Mouse (Mus musculus) embryo, embryonic 11 days (tissue): ENCODE data around the gene Ugt1a1.
A peak's percentile ranks its signal among the peaks of the same experiment; 100 is the strongest.

Experiments
- DNase-seq: peaks from one replicate; pipeline ENCODE4 v3.0.0-alpha.2; 2015

Ugt1a1 gene

DNA sequence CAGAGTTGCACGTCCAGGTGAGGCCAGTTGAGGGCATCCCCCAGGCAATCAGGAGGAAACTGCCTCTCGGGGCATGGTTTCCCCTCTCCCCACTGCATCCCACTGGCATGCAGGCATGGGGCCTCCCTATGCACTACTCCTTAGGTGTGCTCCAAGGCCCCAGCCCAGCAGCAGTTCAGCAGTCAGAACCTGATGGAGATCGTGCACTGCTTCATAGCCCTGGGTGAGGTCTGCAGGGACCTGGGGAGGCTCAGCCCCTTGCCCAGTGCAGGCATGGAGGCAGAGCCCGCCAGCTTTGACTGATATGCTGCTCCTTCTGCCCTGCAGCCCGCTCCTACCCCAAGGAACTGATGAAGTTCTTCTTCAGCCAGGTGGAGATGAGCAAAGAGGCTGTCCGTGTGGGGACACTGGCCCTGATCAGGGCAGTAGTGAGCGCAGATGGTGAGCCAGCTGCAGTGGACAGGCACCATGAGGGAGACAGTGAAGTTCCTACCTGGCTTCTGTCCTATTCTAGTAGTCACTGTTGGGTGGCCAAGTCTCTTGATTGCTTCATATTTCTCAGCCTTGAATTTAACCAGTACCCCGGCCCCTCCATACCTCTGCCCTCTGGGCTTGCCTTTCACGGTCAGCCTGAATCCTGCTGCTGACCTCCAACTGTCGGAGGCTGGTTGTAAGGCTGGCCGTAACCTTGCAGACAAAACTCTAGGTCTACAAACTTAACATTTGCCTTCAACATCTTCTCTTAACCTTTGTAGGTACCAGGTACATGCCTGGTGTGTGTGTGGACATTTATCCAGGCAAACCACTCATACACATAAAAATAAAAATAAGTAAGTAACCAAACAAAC, 23.5 kb downstream of the Ugt1a1 start:
- DNase-seq = no peak

DNA sequence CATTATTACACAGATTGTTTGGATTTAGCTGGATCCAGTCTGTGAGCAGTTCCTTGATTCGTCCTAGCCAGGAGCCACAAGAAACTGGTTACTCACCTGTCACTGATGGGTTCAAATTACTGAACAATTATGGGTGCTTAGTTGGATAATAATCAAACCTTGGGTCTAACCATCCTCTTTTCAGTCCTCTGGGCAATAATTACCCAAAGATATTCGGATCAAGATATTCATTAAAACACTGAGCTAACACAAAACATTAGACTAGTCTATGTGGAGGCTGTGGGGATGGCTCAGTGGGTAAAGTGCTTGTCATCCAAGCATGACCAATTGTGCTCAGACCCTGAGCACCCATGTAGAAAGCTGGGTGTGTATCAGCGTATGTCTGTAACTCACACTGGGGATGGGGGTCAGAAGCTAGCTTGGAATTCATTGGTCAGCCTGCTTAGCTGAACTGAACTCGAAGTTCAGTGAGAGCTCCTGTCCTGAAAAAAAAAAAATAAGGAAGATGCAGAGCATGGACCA, 24.2 kb downstream of the Ugt1a1 start:
- DNase-seq = no peak

DNA sequence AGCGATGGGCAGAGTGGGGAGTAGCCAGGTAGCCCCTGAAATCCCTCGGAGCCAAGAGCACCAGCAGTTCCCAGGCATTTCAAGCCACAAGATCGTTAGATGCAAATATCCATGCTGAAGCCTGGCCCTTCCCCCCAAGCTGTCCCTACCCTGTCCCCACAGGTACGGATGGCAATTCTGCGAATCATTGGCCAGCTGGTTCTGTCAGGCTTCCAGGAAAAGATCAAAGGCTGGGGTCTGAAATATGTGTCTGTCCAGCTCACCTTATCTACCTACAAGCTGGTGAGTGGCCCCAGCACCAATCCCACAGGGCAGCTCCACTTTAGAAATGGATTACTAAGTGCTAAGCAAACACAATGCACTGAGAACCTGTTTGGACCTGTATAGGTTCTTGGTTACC, 25.6 kb downstream of the Ugt1a1 start:
- no peak for DNase-seq

DNA sequence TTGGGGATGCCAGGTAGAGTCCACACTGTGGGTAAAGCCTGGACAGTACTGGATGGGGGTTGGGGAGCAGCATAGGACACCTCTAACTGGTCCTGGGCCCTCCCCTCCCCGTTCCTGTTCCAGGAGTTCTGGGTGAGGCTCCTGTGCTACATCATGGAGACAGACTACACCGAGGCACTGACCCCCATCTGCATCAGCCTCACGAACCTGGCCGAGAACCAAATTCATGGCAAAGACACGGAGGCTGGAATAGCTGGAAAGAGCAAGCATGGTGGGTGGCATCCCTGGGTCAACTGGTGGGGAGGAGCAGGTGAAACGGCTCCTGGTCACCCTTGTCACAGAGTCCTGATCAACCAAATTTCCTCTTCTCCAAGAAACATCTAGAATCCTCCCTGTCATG, 27.0 kb downstream of the Ugt1a1 start:
- no peak for DNase-seq

DNA sequence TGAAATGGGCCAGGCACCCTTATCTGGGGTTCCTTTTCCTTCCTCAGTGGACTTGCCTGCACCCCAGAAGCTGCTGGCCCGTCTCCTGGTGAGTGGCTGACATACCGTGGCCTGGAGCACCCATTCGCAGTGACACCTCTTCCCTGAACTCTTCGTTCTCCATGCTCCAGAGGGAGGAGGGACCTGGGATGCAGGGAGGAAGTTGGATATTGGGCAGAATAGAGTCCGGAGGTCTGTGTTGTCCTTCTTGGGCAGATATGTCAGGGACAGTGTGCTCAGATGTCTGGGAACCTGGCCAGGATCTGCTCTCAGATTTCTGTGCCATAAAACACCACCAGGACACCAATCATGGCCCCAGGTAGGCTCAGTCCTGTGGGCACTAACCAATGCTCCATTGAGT, 28.3 kb downstream of the Ugt1a1 start:
- no peak for DNase-seq

DNA sequence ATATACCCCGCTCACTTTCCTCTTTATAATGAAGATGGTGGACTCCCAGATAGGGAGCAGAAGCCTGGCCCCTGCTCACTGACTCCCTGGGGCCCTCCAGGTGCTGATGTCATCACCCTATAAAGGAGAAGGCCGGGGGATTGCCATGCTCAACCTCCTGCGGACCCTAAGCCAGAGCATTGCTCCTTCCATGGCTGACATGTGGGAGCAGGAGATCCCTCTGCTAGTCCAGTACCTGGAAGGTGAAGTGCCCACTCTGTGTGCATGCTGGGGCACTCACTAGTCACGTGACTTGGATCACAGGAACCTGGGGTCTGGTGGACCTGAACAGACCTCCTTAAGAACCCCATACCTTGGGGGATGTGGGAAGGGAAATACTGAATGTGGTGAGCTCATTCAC, 28.8 kb downstream of the Ugt1a1 start:
- no peak for DNase-seq

DNA sequence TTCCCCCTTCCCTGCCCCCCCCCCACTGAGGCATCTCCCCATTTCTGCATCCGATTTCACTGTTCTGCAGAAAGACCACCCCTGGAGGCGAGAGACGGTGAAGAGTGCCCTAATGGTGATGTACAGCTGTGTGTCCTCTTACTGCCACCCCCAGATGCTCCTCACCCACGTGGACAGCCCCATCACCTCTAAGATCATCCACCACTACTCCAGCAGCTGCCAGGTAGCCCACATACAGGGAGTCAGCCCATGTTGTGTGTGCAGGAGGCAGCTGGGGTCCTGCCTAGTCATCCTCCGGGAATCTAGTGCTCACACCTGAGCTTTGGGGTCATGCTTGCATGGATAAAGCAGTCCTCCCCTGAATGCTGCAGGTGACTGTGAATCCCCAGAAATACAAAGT, 32.1 kb downstream of the Ugt1a1 start:
- DNase-seq = no peak

DNA sequence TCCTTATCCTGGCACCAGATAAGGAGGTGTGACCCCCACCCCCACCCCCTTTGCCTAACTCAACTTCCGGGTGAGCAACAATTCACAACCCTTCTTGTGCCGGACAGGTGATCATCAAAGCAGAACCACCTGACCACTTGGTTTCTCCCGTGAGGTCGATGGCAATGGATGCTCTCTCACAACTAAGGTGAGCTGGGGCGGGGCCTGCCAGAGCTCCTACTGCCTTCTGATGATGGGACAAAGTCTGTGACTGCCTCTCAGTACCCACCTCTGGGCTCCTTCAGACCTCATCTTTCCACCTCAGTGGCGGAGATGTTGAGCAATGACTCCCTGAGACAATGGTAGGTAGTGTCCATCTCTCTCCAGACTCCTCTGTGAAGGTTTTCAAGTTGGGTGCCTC, 34.1 kb downstream of the Ugt1a1 start:
- no peak for DNase-seq

DNA sequence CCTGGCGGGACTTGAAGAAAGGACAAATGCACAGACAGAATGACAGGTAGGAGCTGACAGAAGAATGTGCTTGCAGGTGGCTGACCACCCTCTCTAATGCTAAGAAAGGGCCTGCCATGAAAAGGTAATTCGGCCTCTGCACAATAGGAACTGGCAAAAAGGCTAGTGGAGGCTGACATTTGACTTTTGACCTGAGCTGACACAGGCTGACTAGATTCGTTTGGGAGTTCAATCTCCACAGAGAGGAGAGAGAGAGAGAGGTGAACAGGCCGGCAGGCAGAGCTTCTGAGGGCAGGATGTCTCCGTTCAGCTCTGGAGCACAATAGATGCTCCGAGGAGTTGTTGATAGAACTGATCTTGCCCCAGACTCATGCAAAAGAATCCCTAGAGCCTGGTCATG, 34.6 kb downstream of the Ugt1a1 start:
- no peak for DNase-seq

DNA sequence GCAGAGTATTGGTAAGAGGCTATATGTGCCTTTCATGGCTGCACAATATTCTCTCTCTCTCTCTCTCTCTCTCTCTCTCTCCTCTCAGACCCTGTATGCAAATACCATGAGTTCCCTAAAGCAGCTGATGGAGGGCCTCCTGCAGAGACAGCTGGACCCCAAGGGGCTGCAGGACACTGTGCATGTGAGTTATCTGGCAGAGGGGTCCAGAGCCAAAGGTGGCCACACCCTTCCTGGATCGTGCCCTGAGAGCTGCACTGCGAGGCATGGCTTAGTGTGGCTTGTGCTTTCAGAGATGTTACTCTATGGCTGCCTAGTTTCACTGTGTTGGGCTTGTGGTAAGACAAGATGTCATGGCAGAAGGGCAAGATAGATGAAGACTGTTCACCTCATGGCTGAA, 35.9 kb downstream of the Ugt1a1 start:
- DNase-seq = no peak

DNA sequence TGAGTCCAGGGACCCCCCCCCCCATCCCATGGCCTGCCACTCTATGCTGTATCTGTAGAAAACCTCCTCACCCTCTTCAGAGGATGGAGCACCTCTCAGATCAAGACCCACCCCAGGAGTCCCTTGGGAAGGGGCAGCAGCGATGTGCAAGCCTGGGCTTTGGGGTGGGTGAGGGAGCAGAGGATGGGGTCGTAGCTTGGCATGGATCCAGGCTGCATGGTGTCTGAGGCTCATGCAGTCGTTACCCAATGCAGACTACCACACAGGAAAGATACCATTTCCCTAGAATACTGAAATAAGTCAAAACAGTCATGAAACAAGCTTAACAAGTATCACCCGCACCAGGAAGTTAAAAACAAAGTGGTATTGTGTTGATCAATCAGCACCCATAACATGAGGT, 36.9 kb downstream of the Ugt1a1 start:
- DNase-seq = no peak

DNA sequence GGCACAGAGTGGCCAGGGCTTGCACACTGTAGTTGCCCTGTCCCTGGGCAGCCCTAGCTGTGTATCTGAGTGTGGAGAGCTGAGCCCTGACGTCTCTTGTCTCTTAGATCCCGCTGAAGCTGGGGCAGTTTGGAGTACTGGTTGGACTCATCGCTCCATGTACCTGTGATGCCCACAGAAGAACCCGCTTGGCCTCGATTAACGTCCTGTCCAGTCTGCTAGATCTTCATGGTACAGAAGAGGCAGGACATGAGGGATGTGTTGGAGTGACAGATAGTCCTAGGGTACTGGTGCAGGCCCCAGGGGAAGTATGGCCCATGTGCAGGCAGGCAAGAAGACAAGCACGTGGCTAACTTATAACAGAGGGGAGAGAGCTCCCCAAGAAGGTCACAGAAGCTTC, 37.8 kb downstream of the Ugt1a1 start:
- DNase-seq = no peak

DNA sequence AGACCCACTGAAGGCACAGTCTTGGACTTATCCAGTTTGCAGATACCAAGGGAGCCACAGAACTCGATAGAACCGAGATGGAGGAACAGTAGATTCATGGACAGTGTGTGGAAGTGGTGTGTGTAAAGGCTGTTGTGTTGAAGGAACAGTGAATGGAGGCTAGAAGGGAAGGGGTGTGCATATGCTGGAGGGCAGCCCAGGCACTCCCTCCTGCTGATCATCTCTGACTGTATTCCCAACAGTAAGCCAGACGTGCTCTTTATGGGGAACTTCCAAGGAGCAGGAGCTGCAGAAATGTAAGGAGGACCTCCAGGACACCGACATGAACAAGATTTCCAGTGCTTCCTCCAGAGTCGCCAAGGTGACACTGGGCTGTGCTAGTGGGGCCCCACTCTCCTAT, 38.3 kb downstream of the Ugt1a1 start:
- no peak for DNase-seq

DNA sequence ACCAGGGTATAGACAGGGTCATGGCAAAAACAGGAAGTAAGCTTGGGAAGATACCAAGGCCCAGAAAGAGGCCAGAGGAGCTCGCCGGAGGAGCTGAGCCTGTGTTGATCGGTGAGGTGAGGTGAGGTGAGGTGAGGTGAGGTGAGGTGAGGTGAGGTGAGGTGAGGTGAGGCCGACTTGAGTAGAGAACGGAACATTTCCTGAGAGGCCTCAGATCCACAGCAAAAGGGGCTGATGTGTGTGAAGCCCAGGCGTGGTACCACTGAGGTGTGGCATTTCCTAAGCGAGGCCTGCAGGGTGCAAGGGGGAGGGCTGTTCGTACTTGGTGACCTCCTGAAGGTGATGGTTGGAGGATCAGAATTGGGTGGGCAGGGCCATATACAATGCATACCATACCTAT, 41.3 kb downstream of the Ugt1a1 start:
- DNase-seq = no peak

DNA sequence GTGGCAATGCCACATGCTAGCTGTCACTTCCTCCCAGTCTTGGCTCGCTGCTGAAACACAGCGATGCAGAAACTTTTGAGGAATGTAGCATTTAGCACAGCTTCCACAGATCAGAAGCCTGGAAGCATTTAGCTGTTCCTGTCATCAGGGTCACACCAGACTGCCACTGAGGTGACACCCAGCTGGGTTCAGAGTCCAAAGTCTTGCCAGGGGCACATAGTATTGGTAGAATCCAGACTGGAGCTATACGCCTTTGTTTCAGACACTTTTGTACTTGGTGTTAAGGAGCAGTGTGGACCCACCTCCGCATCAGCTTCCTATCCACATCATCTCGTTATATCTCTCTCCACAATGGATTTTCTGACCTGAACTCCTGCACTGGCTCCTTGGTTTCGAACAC, 41.8 kb downstream of the Ugt1a1 start:
- DNase-seq = no peak

DNA sequence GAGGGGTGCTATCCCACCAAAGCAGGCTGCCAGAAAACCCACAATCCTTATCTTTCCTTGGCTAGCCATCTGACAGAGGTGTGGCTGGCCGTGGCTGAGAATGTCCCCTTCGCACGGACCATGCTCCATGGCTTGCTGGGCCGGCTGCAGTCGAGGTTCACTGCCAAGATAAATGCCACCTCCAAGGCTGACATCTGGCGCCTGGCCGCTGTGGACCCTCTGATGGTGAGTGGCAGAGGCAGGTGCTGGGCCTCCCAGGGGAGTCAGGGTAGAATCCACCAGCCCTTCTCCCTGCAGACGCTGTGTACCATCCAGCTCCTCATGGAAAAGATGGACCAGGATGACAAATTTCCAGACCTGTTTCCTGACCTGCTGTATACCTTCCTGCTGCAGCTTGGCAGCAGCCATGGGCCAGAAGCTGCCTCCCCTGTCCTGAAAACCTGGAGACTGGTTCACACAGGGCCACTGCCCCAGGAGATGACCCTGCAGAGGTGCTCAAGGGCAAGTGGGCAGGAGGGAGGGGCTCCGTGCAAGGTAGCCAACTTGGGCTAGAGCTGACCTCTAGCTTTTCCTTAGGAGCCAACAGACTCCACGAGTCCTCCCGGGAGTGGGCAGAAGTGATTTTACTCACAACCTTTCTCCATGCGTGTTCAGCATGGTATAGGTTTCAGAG, 43.2 kb downstream of the Ugt1a1 start:
- no peak for DNase-seq

DNA sequence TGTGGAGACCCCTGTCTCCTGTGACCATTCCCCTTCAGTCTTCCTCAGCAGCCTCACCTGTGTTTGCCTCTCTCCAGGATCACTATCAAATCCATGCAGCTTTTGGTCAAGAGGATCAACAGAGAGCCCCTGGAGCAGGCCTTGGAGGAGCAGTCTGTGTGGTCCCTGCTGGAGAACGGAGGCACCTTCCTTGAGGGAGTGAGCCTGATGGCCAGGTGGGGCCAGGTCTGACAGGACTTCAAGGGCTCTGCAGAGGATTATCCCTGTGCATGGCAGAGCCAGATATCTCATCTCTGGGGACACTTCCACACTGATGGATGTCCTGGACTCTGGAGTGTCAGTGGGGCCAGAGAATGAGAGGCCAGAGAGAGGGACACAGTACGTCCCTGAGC, 43.7 kb downstream of the Ugt1a1 start:
- no peak for DNase-seq

DNA sequence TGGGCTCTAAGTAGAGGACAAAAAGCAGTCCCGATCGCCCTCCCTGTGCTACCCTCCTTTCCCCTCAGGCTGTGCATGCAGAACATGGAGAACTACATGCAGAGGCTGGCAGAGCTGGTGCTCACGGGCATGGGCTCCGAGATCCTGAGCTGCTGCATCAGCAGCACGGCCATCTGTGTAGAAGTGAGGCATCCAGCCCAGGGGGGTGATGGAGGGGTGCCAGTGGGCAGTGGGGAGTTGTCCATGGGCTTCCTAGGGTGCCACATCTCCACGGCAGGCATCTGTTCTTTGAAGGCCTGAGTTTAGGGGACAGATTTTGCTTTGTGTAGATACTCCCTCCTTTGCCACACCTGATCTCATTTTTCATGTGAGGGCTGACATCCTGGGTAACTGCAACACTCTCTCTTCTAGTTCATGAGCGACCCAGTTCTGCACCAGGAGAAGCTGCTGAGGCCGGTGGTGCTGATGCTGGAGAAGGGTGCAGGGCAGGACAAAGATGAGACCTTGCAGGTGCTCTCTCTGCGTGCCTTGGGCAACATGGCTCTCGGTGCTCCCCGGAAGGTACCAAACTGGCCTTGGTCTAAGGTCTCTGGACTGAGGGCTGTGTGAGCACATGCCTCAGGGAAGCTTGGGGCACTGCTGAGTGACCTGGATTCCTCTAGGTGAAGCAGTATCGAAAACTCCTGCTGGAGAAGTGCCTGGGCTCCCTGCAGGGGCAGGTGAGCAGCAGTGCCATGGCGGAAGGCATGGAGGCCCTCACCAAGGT, 44.4 kb downstream of the Ugt1a1 start:
- no peak for DNase-seq

DNA sequence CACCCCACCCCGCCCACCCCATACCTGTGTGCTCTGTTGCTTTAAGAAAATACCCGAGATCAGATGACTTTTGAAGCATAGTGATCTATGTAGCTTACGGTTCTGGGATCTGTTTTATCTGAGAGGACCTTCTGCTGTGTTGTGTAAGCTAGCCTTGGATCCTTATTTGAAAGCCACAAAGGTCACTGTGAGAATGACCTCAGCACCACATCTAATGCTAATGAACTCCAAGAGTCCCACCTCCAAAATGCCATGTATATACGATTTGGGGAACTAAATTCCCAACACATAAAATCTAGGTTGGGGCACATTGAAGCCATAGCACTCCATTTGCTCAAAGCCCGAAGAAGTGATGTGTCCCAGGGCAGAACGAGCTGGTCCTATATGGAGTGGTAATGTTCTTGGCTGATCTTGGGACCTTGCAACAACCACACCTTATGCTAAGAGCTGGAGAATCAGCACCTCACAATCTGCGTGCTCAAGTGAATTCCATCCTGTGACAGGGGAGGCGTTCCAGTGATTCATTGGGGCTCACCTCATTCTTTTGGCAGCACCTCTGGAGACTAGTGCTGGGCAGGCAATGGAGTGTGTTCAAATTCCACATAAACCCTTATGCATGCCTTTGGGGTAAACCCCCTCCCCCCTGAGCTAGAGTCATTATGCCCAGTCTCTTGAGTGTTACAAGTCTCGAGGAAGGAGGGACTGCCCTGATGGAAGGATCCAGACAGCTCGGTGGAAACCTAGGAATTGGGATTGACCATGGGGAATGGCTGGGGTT, 45.3 kb downstream of the Ugt1a1 start:
- DNase-seq = no peak

DNA sequence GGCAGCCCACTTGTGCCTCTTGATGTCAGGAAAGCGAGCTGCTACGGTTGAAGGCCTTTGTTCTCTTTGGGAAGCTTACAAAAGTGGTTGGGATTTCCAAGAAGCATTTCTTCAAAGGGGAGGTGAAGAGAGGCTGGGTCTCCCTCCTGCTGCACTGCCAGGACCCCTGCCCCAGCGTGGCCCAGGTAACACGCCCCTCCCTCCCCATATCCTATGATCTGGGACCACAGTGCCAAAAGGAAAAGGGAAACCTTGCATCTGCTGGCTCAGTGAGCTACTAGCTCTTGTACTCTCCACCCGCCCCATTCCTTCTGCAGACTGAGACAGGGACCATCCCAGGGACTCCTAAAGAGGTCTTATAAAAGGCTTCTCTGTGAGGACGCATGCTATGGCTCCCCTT, 45.9 kb downstream of the Ugt1a1 start:
- DNase-seq = no peak

DNA sequence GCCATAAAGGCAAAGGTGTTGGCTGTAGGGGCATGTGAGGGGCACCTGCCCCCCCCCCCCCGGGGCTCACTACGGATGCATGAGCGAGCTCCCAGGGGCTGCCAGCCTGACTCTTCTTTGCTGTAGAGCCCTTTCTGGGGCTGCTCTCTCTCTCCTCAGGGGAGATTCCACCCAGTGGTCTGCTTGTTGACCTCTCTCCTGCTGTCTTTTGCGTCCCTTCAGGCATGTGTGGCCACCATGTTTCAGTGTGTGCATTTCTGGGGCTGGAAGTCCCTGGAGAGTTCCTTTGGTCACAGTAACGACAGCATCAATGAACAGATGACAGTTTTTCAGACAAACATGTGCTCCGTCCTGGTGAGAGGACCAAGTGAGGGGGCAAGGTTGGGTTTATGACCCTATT, 46.6 kb downstream of the Ugt1a1 start:
- no peak for DNase-seq

DNA sequence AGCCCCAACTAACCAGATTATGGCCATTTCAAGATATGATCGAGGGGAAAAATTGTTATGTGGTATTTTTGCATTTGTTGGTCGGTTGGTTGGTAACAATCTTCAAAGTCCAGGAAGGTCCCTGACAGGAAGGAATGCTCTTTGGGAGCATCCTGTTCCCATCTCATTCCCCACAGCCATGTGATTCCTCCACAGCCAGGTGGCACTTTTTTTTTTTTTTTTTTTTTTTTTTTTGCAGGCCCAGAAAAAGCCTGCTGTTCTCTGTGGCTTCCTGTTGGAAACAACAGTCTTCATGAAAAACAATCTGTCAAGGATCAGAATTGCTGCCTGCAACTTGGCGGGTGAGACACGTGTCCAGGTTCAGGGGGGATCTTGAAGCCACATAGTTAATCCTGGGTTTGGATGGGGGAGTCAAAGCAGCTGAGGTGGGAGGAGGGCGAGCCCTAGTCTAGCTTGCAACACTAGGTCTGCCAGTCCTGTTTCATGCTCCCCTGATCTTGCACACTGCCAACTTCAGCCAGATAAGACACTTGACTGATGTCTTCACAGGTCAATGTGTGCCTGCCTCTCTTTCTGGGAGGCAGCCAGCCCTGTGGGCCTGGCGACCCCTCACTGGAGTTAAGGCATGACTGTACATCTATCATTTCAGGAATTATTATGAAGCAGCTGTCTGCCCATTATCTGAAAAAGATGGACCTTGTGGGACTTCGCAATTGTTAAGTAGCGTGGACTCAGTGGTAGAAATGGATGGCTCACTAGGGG, 47.3 kb downstream of the Ugt1a1 start:
- peak; percentile 49 for DNase-seq
